Mouse (Mus musculus) frontal cortex, postnatal 10 days (tissue): ENCODE measurements around the gene Adgrg3.
A peak's percentile ranks its signal among the peaks of the same experiment; 100 is the strongest.

Experiments
- DNase-seq, 2 experiments: peaks; one replicate each; pipeline ENCODE4 v3.0.0; 2022; ENCODE audit warnings: low spot score in 2 of 2, mixed read lengths in 1 of 2

Adgrg3 gene

DNA sequence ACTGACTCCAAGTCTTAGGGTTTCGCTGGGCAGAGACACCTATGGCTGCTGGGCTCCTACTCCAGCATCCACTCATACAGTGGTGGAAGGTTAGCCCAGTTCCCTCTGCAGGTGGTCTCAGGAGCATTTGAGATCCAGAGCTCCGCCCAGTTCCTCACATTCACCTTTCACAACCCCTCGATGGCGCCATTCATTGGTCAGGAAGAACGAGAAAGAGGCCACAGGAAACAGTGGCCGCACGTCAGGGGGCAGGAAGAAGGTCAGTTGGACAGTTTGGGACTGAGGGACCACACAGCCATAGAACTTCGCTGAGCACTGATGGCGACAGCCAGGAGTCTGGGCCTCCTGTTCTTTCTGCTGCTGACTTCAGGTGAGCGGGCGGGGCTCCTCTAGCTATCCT, at the start of gene Adgrg3:
Gene Adgrg3 (plus strand): TSS at position 242 of the 400 bp plus-strand sequence.
- no peak for DNase-seq

DNA sequence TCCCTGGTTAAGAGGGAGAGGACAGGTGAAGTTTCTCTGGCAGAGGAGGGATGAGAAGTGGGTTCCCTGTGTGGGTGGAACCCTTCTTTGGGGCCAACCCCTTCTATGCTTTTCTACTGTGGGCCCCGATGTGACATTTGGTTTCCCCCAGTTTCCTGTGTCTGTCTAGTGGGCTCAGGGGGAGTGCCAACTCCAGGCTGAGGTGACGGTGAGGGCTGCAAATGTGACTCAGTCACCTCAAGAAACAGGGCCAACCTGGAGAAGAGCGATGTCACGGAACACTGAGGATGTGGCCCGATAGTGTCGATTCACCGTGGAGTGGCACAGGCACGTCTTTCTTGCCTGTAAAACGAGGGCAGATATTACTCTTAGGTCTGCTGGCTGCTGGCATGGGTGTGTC, 44.2 kb upstream of the Adgrg3 start:
- DNase-seq: no peak

DNA sequence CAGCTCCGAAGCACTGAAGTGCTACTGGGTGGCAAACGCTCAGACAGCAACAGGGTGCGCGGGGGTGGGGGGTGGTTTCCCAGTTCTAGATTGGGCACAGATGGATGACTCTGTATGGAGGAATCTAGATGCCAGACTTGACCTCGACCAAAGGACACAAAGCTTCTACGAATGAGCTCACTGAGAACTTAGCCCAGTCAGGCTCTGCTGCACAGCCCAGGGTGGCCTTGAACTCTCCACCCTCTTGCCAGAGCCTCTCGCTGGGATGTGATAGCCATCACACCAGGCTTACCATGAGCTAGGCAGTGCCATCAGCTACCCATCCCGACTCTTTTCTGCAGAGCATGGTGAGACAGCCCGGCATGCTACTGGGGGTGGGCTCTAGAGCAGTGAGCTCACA, 43.7 kb upstream of the Adgrg3 start:
- DNase-seq: no peak

DNA sequence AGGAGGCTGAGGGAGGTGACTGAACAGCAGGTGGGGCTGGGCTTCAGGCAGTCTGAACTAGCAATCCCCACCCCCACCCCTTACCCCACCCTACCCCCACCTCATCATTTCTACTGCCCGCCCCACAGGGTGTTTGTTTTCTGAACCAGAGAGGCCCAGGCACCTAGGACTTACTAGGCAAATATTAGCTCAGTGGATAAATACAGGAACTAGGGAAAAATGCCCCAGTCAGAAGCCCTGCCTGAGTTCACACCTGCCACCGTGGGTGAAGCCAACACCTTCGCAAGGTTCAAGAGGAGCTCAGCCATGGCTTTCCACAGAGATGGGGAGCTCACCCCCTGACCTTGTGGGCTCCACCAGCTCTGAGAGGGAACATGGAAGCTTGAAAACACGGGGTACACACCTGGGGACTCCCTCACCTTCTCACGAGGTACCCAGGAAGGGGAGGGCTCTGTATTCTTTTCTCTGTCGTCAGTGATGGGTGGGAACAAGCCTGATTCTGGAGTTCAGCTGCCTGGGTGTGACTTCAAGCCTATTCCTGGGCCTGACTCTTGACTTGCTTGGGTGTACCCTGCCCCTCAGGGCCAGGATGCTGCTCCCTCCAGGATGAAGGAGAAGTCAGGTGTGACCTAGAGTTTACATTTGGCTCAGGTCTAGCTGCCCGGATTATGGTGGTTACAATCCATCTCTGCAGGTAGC, 42.9 kb upstream of the Adgrg3 start, which contains the start of gene Adgrg1:
Gene Adgrg1 (plus strand): TSS at position 285 of the 699 bp plus-strand sequence.
- no peak for DNase-seq

DNA sequence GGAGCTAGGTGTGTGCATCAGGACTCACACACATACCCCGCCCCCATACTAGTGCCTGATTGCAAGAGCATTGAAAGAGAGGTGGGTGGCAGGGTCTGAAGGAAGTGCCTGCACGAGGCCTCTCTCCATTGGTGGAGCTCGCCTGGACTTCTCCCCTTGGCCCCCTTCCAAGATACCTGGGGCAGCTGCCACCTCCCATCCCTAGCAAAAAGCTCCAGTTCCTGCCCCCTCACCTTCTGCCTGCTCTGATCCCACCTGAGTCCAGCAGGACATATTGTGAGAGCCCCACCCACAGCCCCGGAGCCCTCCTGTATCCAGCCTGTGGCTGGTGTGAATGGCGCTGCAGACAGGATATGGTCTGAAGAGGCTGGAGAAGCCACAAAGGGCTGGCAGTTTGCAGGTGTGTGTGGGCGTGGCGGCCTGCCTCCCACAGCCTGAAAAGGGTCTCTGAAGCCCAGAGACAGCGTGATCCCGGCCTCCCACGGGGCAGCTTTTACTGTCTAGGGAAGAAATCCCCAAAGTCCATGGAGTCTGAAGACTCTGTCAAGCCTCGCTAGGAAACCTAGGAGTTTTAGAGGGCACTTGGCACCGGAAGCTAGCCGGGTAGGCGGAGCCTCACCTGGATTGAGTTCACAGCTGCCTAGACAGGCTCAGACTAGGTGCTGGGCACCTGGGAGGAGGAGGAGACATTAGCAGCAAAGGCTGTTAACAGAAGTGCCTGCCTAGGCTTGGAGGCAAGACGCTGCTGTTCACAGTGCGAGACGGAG, 40.7 kb upstream of the Adgrg3 start:
- DNase-seq: no peak

DNA sequence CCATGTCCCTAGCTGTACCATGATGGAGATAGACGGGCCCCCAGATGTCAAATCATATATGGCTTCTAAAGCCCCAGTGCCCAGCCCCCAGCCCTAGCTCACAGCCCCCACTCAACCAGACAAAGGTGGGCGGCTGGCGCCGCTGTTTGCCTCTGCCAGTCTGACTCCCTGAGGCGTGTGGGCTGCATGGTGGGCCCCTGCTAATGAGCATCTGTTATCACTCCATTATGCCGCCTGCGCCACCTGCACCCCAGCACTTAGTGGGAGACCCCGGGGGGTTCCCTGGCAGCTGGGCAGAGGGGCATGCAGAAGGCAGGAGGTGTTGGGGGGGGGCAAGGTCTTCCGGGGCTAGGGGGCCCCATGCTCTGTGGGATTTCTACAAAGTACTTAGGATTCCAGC, 39.4 kb upstream of the Adgrg3 start:
- DNase-seq: no peak

DNA sequence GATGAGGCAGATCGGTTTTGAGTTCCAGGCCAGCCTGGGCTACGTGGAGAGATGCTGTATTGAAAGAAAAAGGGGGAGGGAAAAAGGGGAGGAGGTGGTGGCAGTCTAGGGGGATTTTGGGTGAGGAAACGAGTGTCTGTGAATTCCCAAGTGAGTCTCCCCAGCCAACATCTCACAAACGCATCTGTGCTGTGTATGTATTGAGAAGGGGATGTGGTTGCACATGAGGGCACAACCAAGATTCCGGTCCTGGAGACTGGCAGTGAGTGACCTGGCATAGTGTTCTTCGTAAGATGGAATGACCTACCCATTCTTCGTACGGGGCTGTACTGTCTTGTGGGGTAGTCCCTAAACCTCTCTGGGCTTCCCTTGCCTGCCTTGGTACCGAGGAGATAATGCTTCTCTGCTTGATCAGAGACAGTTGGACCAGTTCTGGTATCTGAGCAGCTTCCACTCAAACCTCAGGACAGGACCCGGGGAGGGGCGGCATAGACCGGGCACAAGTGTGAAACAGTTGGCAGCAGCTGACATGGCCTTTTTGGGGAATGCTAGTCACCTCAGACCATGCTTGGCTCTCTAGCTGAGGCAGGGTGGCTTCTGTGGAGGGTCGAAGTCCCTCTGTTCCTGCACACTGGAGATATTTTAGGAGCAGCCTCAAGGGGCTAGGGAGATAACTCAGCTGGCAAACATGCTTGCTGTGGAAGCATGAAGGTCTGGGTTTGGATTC, 38.7 kb upstream of the Adgrg3 start:
- DNase-seq: no peak

DNA sequence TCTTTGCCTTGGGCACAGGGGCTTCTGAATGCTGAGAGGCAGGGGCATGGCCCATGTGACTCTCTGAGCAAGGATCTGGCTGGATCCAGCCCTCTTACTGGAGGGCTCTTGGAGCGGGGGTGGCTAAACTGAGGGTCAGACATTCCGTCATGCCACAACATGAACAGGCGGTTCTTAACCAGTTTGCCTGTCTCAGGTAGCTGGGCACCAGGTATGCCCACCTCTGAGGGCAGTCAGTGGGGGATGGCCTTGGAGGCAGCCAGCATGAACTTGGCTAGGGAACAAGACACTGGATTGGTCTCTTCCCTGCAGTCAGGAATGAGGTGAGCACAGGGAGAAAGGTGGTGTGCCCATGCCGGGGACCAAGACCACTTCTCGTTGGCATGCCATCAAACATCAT, 37.3 kb upstream of the Adgrg3 start:
- no peak for DNase-seq

DNA sequence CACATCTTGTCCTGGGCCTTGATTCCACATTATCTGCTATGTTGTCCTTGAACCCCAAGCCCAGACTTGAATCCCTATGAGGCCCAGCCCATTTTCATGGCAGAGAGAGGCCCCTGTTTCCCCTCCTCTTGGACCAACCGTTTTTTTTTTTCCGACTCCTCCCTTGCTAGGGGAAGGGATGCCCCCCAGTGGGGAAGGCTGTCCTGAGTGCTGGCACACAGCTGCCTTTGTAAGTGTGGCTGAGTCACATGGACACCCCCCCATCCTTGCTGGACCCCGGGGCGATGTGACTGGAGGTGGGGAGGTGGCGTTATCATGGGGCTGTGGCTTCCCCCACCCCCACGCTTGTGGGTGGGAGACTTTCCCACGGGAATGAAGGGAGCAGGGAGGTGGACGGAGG, 36.5 kb upstream of the Adgrg3 start:
- DNase-seq: no peak

DNA sequence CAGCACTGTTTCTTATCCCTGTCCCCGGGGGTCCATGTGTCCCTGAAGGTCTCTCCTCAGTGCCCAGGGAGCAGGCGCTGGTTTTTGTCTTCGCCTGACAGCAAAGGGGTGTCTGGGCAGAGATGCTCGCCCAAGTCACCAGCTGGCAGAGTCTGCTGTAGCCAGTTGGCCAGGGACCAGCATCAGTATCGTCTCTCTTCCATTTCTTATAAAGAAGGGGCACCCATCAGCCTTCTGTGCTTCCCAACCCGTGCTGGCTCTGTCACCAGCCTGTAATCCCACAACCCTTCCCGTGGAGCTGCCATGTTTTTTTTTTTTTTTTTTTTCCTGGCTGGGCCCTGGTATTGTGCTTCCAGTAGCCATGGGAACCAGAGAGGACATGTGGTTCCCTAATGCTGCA, 35.6 kb upstream of the Adgrg3 start:
- DNase-seq: no peak

DNA sequence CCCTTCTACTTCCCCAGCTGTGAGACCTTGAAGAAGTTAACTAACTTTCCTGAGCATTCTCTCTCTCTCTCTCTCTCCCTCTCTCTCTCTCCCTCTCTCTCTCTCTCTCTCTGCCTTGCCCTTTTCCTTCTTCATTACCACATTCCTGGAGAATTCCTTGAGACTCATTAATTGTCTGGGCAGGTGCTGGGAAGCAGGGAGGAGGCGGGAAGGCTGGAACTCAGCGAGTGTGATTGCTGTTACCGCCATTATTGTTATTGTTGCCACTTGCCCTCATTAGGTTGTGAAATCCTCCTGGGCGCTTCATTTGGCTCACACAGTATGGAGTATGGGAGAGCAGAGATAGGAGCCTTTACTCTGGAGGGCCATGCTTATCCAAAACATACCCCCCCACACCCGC, 34.3 kb upstream of the Adgrg3 start:
- DNase-seq: no peak

DNA sequence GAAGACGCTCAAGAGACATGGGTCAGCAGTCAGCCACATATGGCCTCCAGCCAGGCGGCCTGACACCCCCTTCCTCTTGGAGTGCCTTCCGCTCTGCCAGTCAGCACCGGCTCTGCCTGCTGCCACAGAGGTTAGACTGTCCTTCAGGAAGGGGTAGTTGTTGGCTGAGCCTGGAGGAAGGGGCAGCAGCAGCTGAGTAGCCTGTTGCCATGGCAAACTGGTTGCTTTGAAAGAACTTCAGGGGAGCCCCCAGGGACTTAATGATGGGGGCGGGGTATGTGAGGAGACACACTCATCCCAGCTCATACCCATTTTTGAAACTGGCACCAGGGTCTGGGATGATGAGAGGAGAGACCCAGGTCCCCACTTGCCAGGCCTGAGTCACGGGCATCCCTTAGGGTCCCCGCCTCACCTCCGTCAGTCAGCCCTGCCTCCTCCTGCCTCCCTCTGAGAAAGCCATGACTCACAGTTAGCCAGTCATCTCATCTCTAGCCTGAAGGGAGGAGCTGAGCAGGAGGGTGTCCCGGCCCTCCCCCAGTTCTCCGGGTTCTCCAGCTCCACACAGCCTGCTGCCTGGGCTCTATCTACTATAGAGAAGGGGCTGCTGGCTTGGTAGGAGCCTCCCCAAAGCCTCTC, 33.5 kb upstream of the Adgrg3 start:
- DNase-seq: peak in 1 of 2 experiments; percentile 71

DNA sequence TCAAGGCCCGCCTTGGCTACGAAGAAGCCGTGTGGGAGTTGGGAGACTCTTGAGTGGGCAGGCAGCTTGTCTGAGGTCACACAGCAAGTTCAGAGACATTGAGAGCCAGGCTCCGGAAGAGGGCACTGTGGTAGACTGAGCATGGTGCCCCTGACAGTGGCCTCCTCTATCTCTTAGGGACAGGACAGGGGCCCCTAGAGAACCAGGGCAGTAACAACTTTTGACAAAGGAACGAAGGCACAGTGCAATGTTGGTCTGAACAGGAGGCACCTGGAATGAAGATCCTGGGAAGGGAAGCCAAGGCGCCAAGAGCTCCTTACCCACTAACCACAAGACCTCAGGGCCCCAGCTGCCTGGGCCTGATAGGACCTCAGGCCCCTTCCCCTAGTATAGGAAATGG, 32.5 kb upstream of the Adgrg3 start:
- no peak for DNase-seq

DNA sequence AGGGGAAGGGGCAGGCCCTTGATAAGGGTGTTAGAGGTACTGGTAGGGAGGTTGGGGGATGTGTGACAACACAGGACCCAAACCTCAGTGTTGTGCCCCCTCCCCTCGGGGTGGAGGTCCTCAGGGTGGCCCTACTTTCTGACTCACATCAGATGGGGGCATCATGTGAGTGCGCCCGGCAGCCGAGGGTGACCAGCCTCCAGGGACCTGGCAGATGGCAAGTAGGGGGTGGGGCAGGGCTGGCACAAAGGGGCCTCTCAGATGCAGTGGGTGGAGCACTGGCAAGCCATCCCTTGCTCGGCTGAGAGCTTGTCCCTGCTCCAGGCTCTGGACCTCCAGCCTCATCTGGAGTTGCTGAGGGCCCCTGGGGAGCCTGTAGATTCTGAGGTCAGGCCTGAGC, 30.8 kb upstream of the Adgrg3 start:
- peak; percentile 64 to 71 for DNase-seq

DNA sequence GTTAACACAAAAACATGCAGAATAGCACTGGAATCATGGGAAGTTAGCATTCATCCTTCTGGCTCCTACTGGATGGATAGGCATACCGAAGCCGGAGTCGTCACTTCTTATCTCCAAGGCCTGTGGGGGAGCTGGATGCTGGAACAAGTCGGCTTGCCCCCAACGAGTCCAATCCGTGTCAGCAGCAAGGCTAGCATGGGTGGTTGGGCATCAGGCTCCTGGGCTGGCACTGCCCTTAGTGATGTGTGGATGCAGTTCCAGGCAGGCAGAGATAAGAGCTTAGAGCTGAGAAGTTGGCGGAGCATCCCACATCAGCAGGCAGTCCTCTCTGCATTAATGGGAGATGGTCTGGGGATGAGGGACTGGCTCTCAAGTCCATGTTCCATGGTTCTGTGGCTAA, 29.9 kb upstream of the Adgrg3 start:
- DNase-seq: no peak

DNA sequence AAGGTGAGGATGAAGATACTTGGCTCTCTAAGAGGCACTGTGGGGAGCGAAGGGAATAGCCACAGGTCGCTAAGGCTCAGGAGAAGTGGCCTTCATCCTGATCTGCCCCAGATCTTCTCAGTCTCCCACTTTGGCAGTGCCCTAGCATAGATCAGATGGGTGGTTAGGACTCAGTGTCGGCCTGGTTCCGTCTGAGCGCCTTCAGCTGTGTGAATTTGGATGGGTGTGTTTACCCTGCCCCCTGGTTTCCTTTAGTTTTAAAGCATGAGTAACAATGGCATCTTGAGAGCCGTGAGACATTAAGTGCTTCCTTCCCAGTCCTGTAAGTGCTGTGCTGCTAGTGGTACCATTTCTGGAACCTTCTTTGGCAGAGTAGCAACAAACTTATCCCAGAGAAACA, 28.9 kb upstream of the Adgrg3 start:
- DNase-seq: no peak

DNA sequence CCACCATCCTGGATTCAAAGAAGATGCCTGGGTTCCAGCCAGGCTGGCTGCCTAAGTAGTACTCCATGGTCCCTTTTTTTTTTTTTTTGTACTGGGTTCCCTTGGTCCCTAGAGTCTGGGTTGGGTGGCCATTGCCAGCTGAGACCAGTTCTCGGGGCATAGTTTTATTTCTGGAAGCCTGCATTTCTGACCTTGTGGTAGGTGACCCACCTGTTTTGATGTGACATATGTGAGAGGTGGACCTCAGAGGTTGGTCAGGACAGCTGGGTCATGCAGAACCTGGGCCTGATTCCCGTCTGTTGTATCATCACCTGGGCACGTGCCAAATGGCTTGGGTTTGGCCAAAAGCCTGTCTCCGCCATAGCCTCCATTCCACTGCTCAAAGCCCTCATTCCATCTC, 27.8 kb upstream of the Adgrg3 start:
- DNase-seq: no peak

DNA sequence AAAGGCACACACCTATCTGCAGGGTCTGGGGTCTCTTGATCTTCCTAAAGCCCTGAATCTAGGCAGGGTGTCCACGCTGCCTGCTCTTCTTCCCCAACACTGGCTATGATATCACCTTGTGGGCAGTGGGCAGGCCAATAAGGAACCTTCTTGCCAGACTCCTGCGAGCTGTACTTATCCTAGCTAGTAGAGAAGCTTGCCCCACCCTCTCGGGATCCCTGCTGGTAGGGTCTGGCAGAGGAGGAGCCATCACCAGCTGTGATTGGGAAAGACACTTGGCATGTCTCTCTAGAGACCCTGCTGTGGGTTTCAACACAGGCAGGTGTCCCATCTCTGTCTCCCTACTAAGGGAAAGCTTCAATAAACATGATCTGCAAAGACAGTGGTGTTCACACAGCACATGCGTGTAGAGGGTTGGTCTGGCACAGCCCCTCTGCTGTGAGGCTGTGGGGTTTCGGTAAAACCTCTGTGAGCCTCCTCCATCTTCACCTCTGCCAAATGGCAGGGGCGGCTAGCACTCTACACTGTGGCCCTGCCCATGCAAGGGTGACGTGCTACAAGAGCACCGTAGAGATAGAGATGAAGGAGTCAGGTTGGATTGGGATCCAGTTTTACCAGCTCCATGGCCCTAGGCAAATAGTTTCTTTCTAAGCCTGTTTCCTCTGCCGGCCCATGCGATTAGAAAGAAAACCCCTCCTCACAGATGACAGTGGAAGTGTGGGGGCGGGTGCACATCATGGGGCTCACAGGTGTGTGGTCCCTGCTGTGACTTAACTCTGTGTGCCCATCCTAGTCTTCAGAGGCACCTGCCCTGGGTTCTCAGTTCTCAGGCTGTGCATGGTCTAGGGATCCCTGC, 26.7 kb upstream of the Adgrg3 start:
- DNase-seq: no peak

DNA sequence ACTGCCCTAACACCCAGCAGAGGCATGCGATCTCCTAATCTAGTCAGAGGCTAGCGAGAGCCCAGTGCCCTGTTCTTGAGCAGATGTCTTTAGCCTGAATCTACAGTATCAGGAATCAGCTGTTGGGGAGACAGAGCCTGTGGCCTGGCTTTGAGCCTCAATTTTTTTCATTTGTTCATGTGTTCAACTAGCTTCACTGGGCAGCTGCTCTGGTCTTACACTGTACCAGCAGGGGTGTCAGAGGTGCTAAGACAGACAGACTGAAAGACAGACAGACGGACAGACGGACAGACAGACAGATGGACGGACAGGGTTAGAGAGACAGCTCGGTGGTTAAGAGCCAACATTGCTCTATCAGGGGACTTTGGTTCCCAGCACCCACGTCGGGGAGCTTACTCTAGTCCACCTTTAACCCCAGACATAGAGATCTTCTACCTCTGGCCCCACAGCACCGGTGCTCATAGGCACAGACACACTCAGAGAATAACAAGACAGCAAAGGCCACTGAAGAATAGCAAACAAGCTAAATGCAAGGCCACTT, 26.0 kb upstream of the Adgrg3 start:
- no peak for DNase-seq

DNA sequence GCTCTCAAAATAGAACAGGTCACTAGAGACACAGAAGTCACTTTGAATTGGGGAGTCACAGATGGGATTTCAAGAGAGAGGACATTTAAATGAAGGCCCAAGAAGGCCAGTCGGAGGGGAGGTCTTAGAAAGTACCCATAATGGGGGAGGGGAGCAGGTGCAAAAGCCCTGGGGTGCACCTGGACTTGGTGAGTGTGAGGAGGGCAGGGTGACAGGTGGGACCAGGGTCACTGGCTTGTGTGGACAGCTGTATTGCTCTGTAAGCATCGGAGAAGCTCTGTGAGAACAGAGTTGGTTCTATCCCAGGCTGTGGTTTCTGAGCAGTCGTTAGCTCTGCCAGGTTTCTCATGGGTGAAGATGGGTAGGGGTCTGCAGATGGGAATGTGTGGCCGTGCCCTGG, 25.5 kb upstream of the Adgrg3 start:
- DNase-seq: no peak

DNA sequence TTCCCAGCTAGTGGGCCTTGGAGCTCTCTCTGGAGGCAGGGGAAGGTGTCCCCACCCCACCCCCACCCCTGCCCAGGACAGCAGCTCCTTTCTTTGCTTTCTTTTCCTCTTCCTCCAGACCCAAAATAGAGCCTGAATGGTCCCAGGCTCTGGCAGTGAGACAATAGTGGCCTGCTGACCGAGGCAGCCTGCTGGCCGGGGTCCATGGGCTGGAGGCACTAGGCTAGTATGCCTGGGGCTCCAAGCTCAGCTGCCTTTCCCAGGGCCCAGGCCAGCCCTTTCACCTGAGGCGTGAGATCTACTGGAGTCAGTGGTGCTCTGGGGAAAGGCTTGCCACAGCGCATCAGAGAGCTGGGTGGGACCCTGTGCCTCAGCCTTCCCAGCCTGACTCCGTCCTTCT, 25.0 kb upstream of the Adgrg3 start:
- DNase-seq: peak; percentile 70 to 72
